Mouse (Mus musculus): ENCODE measurements at regions not wholly inside any gene's neighbourhood (a gene's known extent, or its start where the extent isn't known, plus 50 kb on each side); places are given as distances from the start of the nearest gene placed in this dataset.

DNA sequence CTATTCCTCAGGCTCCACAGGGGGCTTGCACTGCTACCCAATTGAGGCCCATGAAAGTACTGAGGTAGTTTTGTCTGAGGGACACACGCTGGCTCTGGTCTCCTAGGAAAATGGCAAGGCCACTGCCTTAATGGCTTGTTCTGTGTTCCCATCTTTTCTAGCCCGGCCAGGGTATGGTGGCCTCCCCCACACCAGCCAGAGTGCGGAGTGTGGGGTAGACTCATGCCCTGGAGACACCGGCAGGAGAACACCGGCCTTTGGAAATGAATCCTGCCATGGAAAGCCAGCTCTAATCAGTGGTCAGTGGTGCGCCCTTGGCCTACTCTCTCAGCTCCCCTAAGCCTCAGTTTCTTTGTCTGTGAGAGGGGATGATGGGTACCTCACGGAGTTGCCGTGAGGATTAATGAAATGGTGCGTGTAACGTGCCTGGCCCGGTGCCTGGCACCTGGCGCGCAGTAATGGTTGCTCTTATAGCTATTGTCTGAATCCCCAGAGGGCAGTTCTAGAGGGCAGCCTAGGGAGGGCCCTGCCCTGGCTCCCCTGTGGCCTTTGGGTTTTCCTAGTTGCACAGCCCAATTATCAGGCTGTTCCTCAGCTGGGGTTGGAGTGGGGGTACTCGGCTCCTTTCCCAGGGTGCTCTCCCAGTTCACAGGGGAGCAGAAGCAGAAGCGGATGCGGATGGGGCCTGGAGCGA is 62.4 kb upstream of the Pitx1 start:
- TF ChIP-seq POLR2A (IDR thresholded peaks at IDR 0.05; ENCODE audit: control insufficient read depth, extremely low read depth, insufficient read depth, low read length, poor library complexity) (no peak), CTCF (IDR thresholded peaks at IDR 0.05; ENCODE audit: borderline replicate concordance, control insufficient read depth, extremely low read depth, insufficient read depth, low read length, poor library complexity) (no peak)
